Mouse (Mus musculus): Measurements from ENCODE around the gene Tcl1b4. TPM values are rescaled to one million over a fixed set of nuclear protein-coding genes. Genes with fewer than 3 reads are reported as not detected.
"Not testable (repeated sequence)": the region's sequence is repeated elsewhere in the genome, so short reads cannot be mapped to it uniquely, and the experiment has no call there.

The Tcl1b4 gene
- polyA plus RNA-seq (2015; fragmentation: Nextera tagmentation; extraction: Ambion mirVana) = not detected in 2 replicates

DNA sequence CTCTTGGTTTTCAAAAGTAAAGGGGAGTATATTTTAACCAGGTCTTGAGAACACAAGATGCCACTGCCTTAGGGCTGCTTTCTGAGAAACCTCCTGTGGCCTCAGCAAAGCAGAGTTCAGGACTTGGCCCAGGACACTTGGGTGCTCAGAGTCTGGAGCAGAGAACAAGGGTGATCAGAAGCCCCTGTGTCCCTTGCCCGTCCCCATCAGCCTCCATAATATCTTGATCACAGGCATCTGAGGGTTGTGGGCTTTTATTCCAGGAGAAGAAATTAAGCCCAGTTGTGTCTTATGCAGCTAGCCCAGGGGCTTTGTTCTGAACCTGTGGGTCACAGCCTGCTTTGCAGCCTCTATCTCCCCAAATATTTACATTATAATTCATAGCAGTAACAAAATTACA lies at the start of gene Tcl1b4:
Tcl1b4 (plus strand) TSS at position 301 of the 400 bp plus-strand sequence.
- H3K36me3 ChIP-seq; H3K27me3 ChIP-seq (replicated peaks); H3K4me3 ChIP-seq (replicated peaks); ATAC-seq (ENCODE audit: insufficient read depth, low FRiP score, low read depth); H3K27ac ChIP-seq; H3K4me1 ChIP-seq; H3K9me3 ChIP-seq; H3K9ac ChIP-seq; H3K4me2 ChIP-seq: not testable (repeated sequence)
- 88% methylated on average over 1 of the region's 1 CpGs for WGBS

DNA sequence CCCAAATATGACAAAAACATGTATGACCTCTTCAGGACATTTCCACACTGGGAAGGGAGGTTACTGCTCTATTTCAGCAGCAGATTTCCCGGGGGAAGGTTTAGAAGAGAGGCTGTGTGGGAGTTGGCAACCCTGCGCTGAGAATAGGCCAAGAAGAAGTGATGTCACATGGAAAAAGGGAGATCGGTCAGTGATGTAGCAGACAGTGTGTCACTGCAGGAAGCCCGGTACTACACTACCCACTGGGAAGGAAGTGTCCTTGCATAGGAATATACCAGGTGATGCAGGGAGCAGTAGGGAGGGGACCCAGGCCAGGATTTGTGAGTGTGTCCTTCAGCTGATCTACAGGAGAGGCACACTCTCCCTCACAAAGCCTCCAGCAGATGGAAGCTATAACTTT lies 46.5 kb upstream of the Tcl1b4 start:
- ATAC-seq (ENCODE audit: insufficient read depth, low FRiP score, low read depth); H3K4me1 ChIP-seq; H3K4me2 ChIP-seq; H3K27me3 ChIP-seq (replicated peaks); H3K9ac ChIP-seq; H3K4me3 ChIP-seq (replicated peaks); H3K9me3 ChIP-seq; H3K27ac ChIP-seq; H3K36me3 ChIP-seq: not testable (repeated sequence)
- 70% methylated on average over 4 of the region's 4 CpGs for WGBS

DNA sequence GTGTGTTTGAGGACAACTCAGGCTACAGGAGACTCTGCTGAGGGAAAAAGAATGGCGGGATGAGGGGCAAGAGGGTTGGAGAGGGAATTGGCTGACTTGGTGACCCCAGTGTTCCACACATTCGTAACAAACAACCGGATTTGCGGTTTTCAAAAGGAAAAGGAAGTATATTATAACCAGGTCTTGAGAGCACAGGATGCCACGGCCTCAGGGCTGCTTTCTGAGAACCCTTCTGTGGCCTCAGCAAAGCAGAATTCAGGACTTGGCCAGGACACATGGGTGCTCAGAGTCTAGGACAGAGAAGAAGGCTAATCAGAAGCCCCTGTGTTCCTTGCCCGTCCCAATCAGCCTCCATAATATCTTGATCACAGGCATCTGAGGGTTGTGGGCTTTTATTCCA lies 42.9 kb upstream of the Tcl1b4 start:
- WGBS = 77% methylated on average over 6 of the region's 6 CpGs
- no peaks in the 10 kb centered on the region for H3K36me3 ChIP-seq
- no peaks in the 10 kb centered on the region for H3K27me3 ChIP-seq (replicated peaks)
- H3K4me1 ChIP-seq = no peaks in the 10 kb centered on the region
- no peak overlapping the region for H3K9ac ChIP-seq
- ATAC-seq (ENCODE audit: insufficient read depth, low FRiP score, low read depth) = no peak
- no peaks in the 10 kb centered on the region for H3K9me3 ChIP-seq
- no peak overlapping the region for H3K4me3 ChIP-seq (replicated peaks)
- H3K4me2 ChIP-seq = no peak overlapping the region
- no peak overlapping the region for H3K27ac ChIP-seq

DNA sequence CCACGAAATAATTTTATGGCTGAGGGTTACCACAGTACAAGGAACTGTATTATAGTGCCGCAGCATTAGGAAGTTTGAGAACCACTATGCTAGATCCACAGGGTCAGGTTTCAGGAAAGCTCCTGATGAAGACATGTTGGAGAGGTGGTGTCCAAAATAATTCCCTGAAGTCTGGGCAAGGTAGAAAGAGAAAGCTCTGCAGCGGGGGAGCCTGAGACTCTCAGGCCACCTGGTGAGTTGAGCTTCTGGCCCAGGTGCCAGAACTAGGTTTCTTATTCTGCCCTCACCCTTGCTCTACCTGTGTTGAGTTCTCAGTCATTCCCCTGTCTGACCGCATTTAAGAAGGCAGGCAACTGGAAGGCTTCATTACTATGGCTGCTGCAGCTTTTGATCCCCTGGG lies 42.4 kb upstream of the Tcl1b4 start, which contains the start of gene Tcl1b1:
Tcl1b1 (plus strand) TSS at position 301 of the 400 bp plus-strand sequence.
- no peak for ATAC-seq (ENCODE audit: insufficient read depth, low FRiP score, low read depth)
- Histone ChIP-seq H3K4me3 (replicated peaks) (no peak within 1 kb of the TSS), H3K9me3 (no peaks in the 10 kb centered on the region), H3K4me2 (no peak within 1 kb of the TSS), H3K9ac (no peak within 1 kb of the TSS), H3K36me3 (no peaks in the 10 kb centered on the region), H3K27ac (no peak within 1 kb of the TSS), H3K4me1 (no peaks in the 10 kb centered on the region), H3K27me3 (replicated peaks) (no peaks in the 10 kb centered on the region)
- whole genome bisulfite sequencing = 79% methylated on average over 4 of the region's 4 CpGs

DNA sequence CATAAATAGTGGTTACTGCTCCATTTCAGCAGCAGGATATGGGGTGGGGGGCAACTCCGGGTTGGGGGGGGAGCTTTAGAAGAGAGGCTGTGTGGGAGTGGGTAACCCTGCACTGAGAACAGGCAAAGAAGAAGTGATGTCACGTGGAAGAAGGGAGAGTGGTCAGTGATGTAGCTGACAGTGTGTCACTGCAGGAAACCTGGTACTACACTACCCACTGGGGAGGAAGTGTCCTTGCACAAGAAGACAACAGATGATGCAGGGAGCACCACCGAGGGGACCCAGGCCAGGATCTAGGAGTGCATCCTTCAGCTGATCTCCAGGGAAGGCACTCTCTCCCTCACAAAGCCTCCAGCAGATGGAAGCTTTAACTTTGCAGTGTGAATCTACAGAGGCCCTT lies 35.0 kb upstream of the Tcl1b4 start:
- Histone ChIP-seq H3K9me3 (no peaks in the 10 kb centered on the region), H3K27ac (no peak overlapping the region), H3K9ac (no peak overlapping the region), H3K36me3 (no peaks in the 10 kb centered on the region), H3K4me2 (no peak overlapping the region), H3K4me1 (no peaks in the 10 kb centered on the region), H3K4me3 (replicated peaks) (no peak overlapping the region), H3K27me3 (replicated peaks) (no peaks in the 10 kb centered on the region)
- ATAC-seq (ENCODE audit: insufficient read depth, low FRiP score, low read depth) = no peak
- WGBS = 65% methylated on average over 3 of the region's 3 CpGs

DNA sequence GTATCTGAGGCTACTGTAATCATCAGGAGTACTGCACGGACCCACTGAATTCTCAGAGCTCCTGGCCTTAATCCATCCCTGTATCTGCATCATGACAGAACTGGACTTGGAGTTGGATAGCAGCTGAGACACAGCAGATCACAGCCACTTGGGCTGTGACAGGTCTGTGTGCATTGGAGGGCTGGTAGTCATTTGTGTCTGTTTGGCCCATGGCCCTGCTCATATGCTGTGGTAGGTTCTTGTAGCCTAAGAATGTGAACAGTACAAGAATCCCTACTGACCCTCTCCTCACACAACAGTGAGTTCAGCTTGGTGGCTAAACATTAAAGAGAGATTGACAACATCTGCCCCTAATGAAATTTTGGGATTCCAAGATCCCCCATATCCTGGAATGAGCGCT lies 28.4 kb upstream of the Tcl1b4 start:
- Histone ChIP-seq H3K4me3 (replicated peaks) (no peak overlapping the region), H3K9ac (no peak overlapping the region), H3K4me2 (no peak overlapping the region), H3K36me3 (no peaks in the 10 kb centered on the region), H3K4me1 (no peaks in the 10 kb centered on the region), H3K27me3 (replicated peaks) (no peaks in the 10 kb centered on the region), H3K9me3 (no peaks in the 10 kb centered on the region), H3K27ac (no peak overlapping the region)
- WGBS = 82% methylated on average over 2 of the region's 2 CpGs
- ATAC-seq (ENCODE audit: insufficient read depth, low FRiP score, low read depth) = no peak

DNA sequence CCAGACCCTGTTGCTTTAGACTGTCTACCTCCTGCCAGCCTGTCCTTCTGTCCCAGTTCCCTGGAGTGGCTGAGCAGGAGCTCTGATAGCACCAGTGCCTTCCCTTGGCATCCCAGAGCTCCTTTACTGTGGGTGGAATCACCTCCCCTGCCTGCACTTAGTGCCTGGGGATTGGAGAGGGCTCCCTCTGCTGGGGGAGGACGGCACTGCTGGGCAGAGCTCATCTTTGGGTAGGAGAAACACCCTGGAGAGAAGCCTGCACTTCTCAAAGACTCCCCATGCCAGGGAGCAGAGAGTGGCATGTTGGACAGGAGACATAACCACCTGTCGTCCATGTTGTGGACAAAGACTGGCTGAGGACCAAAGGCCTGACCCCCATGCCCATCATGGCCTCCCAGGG lies 27.4 kb upstream of the Tcl1b4 start:
- not testable (repeated sequence) for ATAC-seq (ENCODE audit: insufficient read depth, low FRiP score, low read depth); H3K9me3 ChIP-seq; H3K4me2 ChIP-seq; H3K4me3 ChIP-seq (replicated peaks); H3K4me1 ChIP-seq; H3K9ac ChIP-seq; H3K27me3 ChIP-seq (replicated peaks); H3K36me3 ChIP-seq; H3K27ac ChIP-seq
- WGBS = 34% methylated on average over 2 of the region's 2 CpGs

DNA sequence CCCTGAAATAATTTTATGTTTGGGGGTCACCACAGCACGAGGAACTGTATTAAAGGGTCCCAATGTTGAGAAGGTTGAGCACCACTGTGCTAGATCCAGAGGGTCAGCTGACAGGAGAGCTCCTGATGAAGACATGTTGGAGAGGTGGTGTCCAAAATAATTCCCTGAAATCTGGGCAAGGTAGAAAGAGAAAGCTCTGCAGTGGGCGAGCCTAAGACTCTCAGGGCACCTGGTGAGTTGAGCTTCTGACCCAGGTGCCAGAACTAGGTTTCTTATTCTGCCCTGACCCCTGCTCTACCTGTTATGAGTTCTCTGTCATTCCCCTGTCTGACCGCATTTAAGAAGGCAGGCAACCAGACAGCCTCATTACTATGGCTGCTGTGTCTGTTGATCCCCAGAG lies 25.7 kb upstream of the Tcl1b4 start, which contains the start of gene Tcl1b5:
Tcl1b5 (plus strand) TSS at position 301 of the 400 bp plus-strand sequence.
- not testable (repeated sequence) for ATAC-seq (ENCODE audit: insufficient read depth, low FRiP score, low read depth); H3K9ac ChIP-seq; H3K4me2 ChIP-seq; H3K27ac ChIP-seq; H3K36me3 ChIP-seq; H3K9me3 ChIP-seq; H3K27me3 ChIP-seq (replicated peaks); H3K4me3 ChIP-seq (replicated peaks); H3K4me1 ChIP-seq
- WGBS = 50% methylated on average over 3 of the region's 3 CpGs

DNA sequence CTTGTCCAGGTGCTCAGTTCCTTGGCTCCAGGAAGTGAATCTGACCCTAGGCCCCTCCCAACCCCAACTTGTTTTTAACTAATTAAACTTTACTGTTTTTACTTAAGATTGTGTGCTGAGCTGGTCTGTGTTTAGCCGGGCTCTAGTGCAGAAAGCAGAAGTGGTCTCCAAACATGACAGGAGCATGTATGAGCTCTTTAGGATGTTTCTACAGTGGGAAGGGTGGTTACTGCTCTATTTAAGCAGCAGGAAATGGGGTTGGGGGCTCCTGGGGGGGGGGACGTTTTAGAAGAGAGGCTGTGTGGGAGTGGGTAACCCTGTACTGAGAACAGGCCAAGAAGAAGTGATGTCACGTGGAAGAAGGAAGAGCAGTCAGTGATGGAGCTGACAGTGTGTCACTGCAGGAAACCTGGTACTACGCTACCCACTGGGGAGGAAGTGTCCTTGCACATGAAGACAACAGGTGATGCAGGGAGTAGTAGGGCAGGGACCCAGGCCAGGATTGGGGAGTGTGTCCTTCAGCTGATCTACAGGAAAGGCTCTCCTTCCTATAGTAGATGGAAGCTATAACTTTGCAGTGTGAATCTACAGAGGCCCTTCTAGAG lies 20.6 kb upstream of the Tcl1b4 start:
- H3K9me3 ChIP-seq; H3K4me3 ChIP-seq (replicated peaks); H3K27me3 ChIP-seq (replicated peaks); ATAC-seq (ENCODE audit: insufficient read depth, low FRiP score, low read depth); H3K4me1 ChIP-seq; H3K27ac ChIP-seq; H3K36me3 ChIP-seq; H3K4me2 ChIP-seq; H3K9ac ChIP-seq: not testable (repeated sequence)
- 73% methylated on average over 4 of the region's 4 CpGs for WGBS

DNA sequence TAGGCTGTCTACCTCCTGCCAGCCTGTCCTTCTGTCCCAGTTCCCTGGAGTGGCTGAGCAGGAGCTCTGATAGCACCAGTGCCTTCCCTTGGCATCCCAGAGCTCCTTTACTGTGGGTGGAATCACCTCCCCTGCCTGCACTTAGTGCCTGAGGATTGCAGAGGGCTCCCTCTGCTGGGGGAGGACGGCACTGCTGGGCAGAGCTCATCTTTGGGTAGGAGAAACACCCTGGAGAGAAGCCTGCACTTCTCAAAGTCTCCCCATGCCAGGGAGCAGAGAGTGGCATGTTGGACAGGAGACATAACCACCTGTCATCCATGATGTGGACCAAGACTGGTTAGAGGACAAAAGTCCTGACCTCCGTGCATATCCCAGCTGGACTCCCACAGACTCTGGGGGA lies 12.8 kb upstream of the Tcl1b4 start:
- H3K4me2 ChIP-seq; ATAC-seq (ENCODE audit: insufficient read depth, low FRiP score, low read depth); H3K9ac ChIP-seq; H3K27me3 ChIP-seq (replicated peaks); H3K9me3 ChIP-seq; H3K4me3 ChIP-seq (replicated peaks); H3K4me1 ChIP-seq; H3K36me3 ChIP-seq; H3K27ac ChIP-seq: not testable (repeated sequence)
- WGBS = 48% methylated on average over 2 of the region's 2 CpGs

DNA sequence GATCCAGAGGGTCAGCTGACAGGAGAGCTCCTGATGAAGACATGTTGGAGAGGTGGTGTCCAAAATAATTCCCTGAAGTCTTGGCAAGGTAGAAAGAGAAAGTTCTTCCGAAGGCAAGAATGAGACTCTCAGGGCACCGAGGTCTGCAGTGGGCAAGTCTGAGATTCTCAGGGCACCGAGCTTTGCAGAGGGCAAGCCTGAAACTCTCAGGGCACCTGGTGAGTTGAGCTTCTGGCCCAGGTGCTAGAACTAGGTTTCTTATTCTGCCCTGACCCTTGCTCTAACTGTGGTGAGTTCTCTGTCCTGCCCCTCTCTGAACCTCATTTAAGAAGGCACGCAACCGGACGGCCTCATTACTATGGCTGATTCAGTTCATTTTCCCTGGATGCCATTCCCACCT lies 11.0 kb upstream of the Tcl1b4 start, which contains the start of gene Tcl1b3:
Tcl1b3 (plus strand) TSS at position 301 of the 400 bp plus-strand sequence.
- H3K27ac ChIP-seq; H3K4me1 ChIP-seq; H3K9ac ChIP-seq; H3K4me3 ChIP-seq (replicated peaks); ATAC-seq (ENCODE audit: insufficient read depth, low FRiP score, low read depth); H3K36me3 ChIP-seq; H3K4me2 ChIP-seq; H3K27me3 ChIP-seq (replicated peaks); H3K9me3 ChIP-seq: not testable (repeated sequence)
- WGBS = 88% methylated on average over 6 of the region's 6 CpGs

DNA sequence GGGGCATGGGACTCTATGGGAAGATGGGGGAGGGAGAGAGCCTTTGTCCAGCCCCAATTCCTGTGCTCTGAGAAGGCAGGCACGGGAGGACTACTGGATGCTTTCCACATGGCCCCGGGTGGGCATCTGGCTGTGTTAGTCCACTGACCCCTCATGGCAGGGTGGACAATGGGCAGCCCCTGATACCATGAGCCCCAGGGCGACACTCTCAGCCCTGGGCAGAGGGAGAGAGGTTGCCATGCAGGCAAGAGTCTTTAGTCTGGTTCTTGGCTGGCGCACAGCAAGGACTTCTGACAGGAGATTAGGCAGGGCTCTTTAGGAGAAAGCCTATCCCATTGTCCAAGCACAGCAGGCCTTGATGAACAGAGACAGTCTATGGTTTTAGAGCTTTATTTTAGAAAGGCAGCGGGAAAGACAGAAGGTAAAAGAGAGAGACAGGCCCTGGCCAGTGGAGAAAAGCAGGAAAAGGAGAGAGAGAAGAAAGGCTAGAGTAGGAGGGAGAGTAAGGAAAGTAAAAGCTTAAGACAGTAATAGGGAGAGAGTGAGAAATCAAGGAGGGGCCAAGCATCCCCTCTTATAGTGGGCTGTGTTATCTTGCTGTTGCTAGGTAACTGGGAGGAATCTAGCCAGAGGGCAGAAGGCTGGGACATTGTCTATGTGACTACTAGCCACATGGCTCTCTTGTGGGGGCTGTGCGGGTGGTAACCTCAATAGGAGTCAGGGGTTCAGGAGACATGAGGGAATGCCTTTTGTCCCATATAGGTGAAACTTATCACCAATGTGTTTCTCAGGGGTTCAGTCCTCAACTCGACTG lies 1.9 kb upstream of the Tcl1b4 start:
- not testable (repeated sequence) for H3K4me2 ChIP-seq; H3K4me1 ChIP-seq; H3K4me3 ChIP-seq (replicated peaks); H3K27me3 ChIP-seq (replicated peaks); ATAC-seq (ENCODE audit: insufficient read depth, low FRiP score, low read depth); H3K36me3 ChIP-seq; H3K27ac ChIP-seq; H3K9ac ChIP-seq; H3K9me3 ChIP-seq
- 68% methylated on average over 7 of the region's 7 CpGs for WGBS
